Mouse (Mus musculus) lung, embryonic 14.5 days (tissue): ENCODE measurements around the gene Cd5. TPM values are rescaled to one million over a fixed set of nuclear protein-coding genes. Genes with fewer than 3 reads are reported as not detected.

Experiments
- ATAC-seq: fragments of 200-750 bp; cut with Nextera tagmentation; 2 replicates; pipeline ENCODE4 v1.8.0; 2017; ENCODE audit warnings: mild to moderate bottlenecking, moderate TSS enrichment, moderate library complexity; ENCODE audit not compliant: insufficient read depth
- DNase-seq: peaks from one replicate; pipeline ENCODE4 v3.0.0-alpha.2; 2015
- H3K27ac ChIP-seq: fragments of 300-500 bp; sonication (generic); 2 replicates; pipeline ENCODE4 v1.5.1; 2014; ENCODE audit warnings: low read depth, mild to moderate bottlenecking, moderate library complexity
- H3K27me3 ChIP-seq: fragments of 300-500 bp; sonication (generic); 2 replicates; pipeline ENCODE4 v1.6.1; 2014; ENCODE audit warnings: low read length, control low read depth; ENCODE audit not compliant: insufficient read depth
- H3K36me3 ChIP-seq: fragments of 300-500 bp; sonication (generic); 2 replicates; pipeline ENCODE4 v1.6.1; 2014; ENCODE audit warnings: control low read depth; ENCODE audit not compliant: insufficient read depth
- H3K4me1 ChIP-seq: fragments of 300-500 bp; sonication (generic); 2 replicates; pipeline ENCODE4 v1.6.1; 2014; ENCODE audit warnings: antibody characterized with exemption, control low read depth; ENCODE audit not compliant: insufficient read depth
- H3K4me2 ChIP-seq: fragments of 300-500 bp; sonication (generic); 2 replicates; pipeline ENCODE4 v1.6.1; 2014; ENCODE audit warnings: mild to moderate bottlenecking
- H3K4me3 ChIP-seq: fragments of 300-500 bp; sonication (generic); 2 replicates; pipeline ENCODE4 v1.5.1; 2014; ENCODE audit warnings: low read depth, low read length
- H3K9ac ChIP-seq: fragments of 300-500 bp; sonication (generic); 2 replicates; pipeline ENCODE4 v1.6.1; 2014
- H3K9me3 ChIP-seq: fragments of 300-500 bp; sonication (generic); 2 replicates; pipeline ENCODE4 v1.6.1; 2016; ENCODE audit warnings: low read depth, low read length, control low read depth
- CTCF ChIP-seq: IDR thresholded peaks from 2 replicates; pipeline ENCODE4 v1.5.1; 2016; ENCODE audit warnings: antibody characterized with exemption, low read depth
- WGBS: fragments of 180-500 bp; shearing (Covaris S2); extraction: QIAGEN DNeasy Blood & Tissue Kit; methylation state at CpG from one replicate; pipeline ENCODE4 v1.1.7; 2014; 5-methylcytosine and 5-hydroxymethylcytosine counted together
- polyA plus RNA-seq: library from polyadenylated mRNA; unstranded; fragments of >200 nt; fragmentation: Nextera tagmentation; extraction: Ambion mirVana; gene quantifications from 2 replicates; pipeline ENCODE4 v1.2.1, GENCODE M21; 2014

Gene Cd5
- polyA plus RNA-seq, 1 experiment from 2014 or later = 0.63 TPM

DNA sequence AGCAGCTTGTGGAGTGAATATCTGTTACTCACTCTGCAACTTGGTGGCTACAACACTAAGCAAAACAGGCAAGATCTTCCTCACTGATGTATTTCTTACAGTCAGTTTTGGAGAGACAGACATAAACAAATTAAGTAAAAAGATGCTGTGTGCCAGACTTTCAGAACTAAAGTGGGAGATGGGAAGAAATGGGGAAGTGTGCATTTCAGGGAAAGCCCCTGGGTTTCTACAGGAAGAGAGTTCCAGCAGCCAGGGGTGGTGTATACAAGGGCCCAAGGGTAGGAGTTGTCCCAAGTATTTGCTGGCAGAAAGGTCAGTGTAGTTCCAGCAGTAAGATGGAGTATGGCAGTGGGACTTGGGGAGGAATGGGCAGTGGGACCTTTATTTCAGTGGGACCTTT, 20.7 kb upstream of the Cd5 start:
- DNase-seq (no peak), ATAC-seq (no peak)
- Histone ChIP-seq H3K9me3 (no peaks in the 10 kb centered on the region), H3K27me3 (no peaks in the 10 kb centered on the region), H3K4me3 (no peak overlapping the region), H3K9ac (no peak overlapping the region), H3K27ac (0 out of 2 replicates have a peak overlapping the region, but pooled peaks have one; percentile 16), H3K4me1 (no peaks in the 10 kb centered on the region), H3K36me3 (no peaks in the 10 kb centered on the region), H3K4me2 (no peak overlapping the region)
- TF ChIP-seq CTCF = no peak

DNA sequence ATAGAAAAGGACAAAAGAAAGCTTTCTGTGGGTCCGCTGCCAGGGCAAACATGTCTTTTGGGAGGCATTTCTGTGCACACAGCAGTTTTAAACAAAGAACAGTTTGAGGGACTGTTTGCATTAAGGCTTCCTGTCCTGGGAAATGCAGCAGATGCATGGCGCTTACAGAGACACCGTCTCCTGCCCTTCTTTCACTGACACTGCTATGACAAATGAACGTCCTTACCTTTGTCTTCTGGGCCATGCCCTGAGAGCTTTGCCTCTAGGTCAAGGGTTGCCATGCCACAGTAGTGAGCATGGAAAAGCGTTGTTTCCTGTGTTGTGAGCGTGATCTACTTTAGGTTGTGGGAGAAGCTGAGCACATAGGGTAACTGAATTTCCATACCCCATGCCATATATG, 19.9 kb upstream of the Cd5 start:
- Histone ChIP-seq H3K4me3 (no peak overlapping the region), H3K36me3 (no peaks in the 10 kb centered on the region), H3K9me3 (no peaks in the 10 kb centered on the region), H3K4me2 (no peak overlapping the region), H3K9ac (no peak overlapping the region; the same call in 1 of the 2 replicates), H3K27me3 (no peaks in the 10 kb centered on the region), H3K4me1 (no peaks in the 10 kb centered on the region), H3K27ac (peak overlapping the region; percentile 26)
- ATAC-seq (peak; percentile 50; the same call in 1 of the 2 replicates), DNase-seq (peak; percentile 36)
- WGBS = 26% methylated on average over 6 of the region's 6 CpGs
- no peak for TF ChIP-seq CTCF

DNA sequence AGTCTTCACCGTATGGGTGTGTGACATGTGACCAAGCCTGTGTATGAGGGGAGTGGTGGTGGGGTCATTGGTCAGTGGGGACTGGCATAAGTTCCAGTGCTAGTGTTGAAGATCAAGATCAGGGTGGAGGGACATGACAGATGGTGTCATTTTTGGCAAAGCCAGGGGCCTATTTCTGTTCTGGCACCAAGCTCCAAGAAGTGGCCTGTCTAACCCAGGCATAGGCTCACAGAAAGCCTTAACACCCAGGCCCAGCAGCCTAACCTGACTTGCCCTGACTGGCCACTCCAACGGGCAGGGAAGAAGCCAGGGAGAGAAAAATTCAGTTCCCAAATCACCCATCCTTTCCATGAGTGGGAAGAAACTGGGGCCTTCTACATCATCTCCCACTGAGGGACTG, 18.7 kb upstream of the Cd5 start:
- DNase-seq (no peak), ATAC-seq (no peak)
- Histone ChIP-seq H3K36me3 (no peaks in the 10 kb centered on the region), H3K9ac (no peak overlapping the region), H3K4me1 (no peaks in the 10 kb centered on the region), H3K4me2 (no peak overlapping the region), H3K9me3 (no peaks in the 10 kb centered on the region), H3K4me3 (no peak overlapping the region), H3K27ac (peak overlapping the region; percentile 26; the same call in 1 of the 2 replicates), H3K27me3 (no peaks in the 10 kb centered on the region)
- TF ChIP-seq CTCF = no peak
- WGBS = 83% methylated on average over 2 of the region's 2 CpGs

DNA sequence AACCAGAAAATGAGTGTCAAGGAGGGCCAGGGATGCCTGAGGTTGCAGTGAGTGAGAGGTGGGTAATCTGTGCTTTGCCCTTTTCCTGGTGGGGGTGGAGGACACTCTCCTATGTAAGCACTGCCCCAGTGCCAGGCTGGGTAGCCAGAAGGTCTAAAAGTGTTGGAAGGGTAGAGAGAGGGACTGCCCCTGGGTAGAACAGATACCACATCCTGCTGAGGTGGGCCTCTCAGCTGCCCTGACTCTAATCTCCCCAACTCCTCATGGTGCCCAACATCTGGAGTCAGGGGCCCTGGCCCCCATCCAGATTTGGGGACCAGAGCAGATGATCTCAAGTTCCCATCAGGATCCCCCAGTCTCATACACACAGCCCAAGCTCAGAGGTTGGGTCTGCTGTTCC, 18.3 kb upstream of the Cd5 start:
- Histone ChIP-seq H3K27ac (no peak overlapping the region), H3K27me3 (no peaks in the 10 kb centered on the region)
- ATAC-seq = no peak

DNA sequence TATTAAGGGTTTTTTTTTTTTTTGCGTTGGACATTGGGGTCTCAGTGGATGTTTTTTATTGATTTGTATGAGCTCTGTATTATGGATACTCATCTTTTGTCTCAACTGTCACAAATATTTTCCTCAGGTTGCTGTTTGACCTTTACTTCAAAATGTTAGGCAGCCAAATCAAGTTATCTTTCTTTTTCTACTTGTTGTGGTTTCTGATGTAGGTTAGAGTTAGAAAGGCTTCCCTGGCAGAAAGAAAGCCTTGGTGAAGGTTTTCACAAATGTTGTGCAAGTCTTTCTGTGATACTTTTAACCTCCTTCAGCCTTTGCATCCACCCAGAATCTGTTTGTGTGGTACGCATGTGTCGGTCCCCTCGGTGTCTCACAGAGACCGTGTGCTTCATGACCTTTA, 13.8 kb upstream of the Cd5 start:
- no peak overlapping the region for H3K4me2 ChIP-seq
- H3K36me3 ChIP-seq = no peaks in the 10 kb centered on the region
- 94% methylated on average over 5 of the region's 5 CpGs for WGBS
- no peaks in the 10 kb centered on the region for H3K27me3 ChIP-seq
- H3K9me3 ChIP-seq = no peaks in the 10 kb centered on the region
- no peaks in the 10 kb centered on the region for H3K4me1 ChIP-seq
- no peak for ATAC-seq
- no peak overlapping the region for H3K4me3 ChIP-seq
- TF ChIP-seq CTCF = no peak
- DNase-seq = no peak
- no peak overlapping the region for H3K9ac ChIP-seq
- no peak overlapping the region for H3K27ac ChIP-seq

More for the DNA sequence above, 18.3 kb upstream of the Cd5 start:
- no peaks in the 10 kb centered on the region for H3K4me1 ChIP-seq
- no peaks in the 10 kb centered on the region for H3K9me3 ChIP-seq
- no peak overlapping the region for H3K4me3 ChIP-seq
- no peak overlapping the region for H3K9ac ChIP-seq
- TF ChIP-seq CTCF = no peak
- H3K4me2 ChIP-seq = no peak overlapping the region
- DNase-seq = no peak
- no peaks in the 10 kb centered on the region for H3K36me3 ChIP-seq

DNA sequence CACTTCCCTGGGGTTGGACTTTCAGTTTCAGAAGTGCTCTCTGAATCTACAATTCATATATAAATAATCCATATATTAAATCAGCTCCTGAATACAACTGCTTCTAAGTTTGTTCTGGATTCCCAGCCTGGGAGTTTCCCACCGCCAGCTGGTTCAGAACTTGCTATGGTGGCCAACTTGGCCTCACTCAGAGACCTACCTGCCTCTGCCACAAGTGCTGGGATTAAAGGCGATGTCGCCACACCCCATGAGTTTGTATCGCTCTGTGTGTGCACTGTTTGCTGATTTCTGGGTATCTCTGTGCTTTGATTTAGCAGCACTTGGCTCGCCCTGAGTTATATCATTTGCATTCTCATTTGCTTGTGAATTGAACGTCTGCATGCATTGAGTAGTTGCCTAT, 13.3 kb upstream of the Cd5 start:
- ATAC-seq (no peak), DNase-seq (no peak)
- Histone ChIP-seq H3K36me3 (no peaks in the 10 kb centered on the region), H3K27ac (no peak overlapping the region), H3K9ac (no peak overlapping the region), H3K4me2 (no peak overlapping the region), H3K4me3 (no peak overlapping the region), H3K4me1 (no peaks in the 10 kb centered on the region), H3K9me3 (no peaks in the 10 kb centered on the region), H3K27me3 (no peaks in the 10 kb centered on the region)
- no peak for TF ChIP-seq CTCF
- 90% methylated on average over 6 of the region's 6 CpGs for WGBS

DNA sequence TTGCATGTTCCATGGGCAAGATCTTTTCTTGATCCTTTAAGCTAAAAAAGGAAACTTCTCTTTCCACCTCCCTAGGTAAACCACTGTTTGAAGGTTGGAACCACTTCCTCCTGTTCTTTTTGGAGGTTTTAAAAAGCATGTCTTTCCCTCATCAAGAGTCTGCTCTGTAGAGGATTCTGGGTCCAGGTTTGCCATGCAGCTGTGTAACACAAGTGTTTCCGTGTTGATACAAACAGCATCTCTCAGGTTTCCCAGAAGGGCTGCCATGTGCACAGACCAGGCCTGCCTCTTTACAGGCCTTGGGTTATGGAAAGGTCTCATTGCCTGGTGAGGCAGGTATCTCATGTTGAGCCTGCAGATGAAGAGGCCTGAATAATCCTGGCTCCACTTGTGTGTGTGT, 12.8 kb upstream of the Cd5 start:
- no peak for TF ChIP-seq CTCF

DNA sequence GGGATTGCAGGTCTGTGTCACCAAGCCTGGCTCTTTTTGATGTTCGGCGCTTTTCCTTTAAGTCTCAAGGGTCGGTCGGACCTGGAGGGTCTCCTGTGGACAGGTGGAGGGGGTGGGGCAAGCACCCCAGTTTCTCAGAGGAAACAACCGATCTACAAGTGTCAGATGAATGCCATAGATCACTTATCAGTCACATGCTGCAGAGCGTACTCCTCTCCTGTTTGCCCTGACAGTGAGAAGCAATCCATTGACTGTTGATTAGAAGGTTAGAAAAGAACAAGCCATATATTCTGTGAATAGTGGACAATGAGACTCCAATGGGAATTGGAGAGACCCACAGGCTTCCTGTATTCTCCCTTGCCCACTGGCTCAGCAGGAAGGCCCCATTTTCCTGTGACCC, 11.4 kb upstream of the Cd5 start:
- Histone ChIP-seq H3K9ac (no peak overlapping the region), H3K27me3 (no peaks in the 10 kb centered on the region), H3K9me3 (no peaks in the 10 kb centered on the region), H3K36me3 (no peaks in the 10 kb centered on the region), H3K4me1 (no peaks in the 10 kb centered on the region), H3K4me2 (no peak overlapping the region), H3K4me3 (no peak overlapping the region), H3K27ac (no peak overlapping the region)
- TF ChIP-seq CTCF = no peak
- 72% methylated on average over 6 of the region's 6 CpGs for WGBS
- DNase-seq = no peak
- ATAC-seq = no peak

More for the DNA sequence above, 12.8 kb upstream of the Cd5 start:
- H3K9ac ChIP-seq = no peak overlapping the region
- DNase-seq (no peak), ATAC-seq (no peak)
- H3K27ac ChIP-seq = no peak overlapping the region
- WGBS = 81% methylated on average over 1 of the region's 1 CpGs
- no peaks in the 10 kb centered on the region for H3K9me3 ChIP-seq
- H3K27me3 ChIP-seq = no peaks in the 10 kb centered on the region
- no peaks in the 10 kb centered on the region for H3K4me1 ChIP-seq
- H3K4me2 ChIP-seq = no peak overlapping the region
- H3K4me3 ChIP-seq = no peak overlapping the region
- H3K36me3 ChIP-seq = no peaks in the 10 kb centered on the region
